Mouse (Mus musculus): ENCODE results near the gene Rtl9. TPM values are rescaled to one million over a fixed set of nuclear protein-coding genes. Genes with fewer than 3 reads are reported as not detected.

Rtl9 gene
- 0.04 and 0.05 TPM in 2 replicates for polyA plus RNA-seq (2012; rRNA removed)

DNA sequence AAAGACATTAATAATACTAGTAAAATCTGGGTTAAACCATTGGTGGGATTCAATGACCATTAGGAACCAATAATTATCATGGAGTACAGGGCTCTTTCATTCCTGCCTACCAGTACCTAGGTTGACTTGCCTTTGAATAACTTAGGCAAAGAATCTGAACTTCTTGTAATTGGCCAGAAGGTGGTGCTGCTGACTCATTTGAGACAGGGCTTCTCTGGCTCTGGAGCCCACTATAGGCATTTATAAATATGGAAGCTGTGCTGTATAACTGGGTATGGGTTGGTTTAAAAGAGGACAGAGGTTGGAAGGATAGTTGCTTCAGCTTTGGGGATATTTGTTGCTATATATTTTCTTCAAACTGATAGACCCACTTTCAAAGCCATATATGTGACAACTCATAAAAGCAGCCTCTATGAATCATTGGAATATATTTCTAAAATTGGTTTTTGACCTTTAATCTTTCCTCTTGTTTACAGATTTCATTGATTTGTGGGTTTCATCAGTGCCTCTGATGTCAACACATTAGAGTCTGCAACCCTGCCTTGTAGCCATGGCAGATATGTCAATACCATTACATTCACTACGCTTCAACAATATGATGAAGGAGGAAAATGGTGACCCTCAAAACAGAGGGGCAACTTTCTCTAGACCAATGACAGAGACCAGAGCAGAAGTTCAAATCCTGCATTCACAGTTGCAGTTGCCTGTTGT is at the start of gene Rtl9:
Rtl9 (plus strand) TSS at position 551 of the 711 bp plus-strand sequence.
- TF ChIP-seq POLR2A (IDR thresholded peaks at IDR 0.05; ENCODE audit: low read depth, low read length) (no peak), CTCF (IDR thresholded peaks at IDR 0.05; ENCODE audit: extremely low read depth, insufficient read length, insufficient replicate concordance, low read depth, low read length) (no peak)
- Histone ChIP-seq H3K4me1 (ENCODE audit: control insufficient read depth, insufficient read depth, insufficient read length, low read length) (no peaks in the 10 kb centered on the region), H3K4me3 (ENCODE audit: low read depth, low read length) (no peak within 1 kb of the TSS), H3K27me3 (ENCODE audit: control insufficient read depth, insufficient read depth, low read length) (no peaks in the 10 kb centered on the region), H3K36me3 (ENCODE audit: control insufficient read depth, insufficient read depth, low read length) (no peaks in the 10 kb centered on the region), H3K27ac (ENCODE audit: insufficient read depth, low read depth, low read length) (no peak within 1 kb of the TSS)
- WGBS = 90% methylated on average over 1 of the region's 1 CpGs

DNA sequence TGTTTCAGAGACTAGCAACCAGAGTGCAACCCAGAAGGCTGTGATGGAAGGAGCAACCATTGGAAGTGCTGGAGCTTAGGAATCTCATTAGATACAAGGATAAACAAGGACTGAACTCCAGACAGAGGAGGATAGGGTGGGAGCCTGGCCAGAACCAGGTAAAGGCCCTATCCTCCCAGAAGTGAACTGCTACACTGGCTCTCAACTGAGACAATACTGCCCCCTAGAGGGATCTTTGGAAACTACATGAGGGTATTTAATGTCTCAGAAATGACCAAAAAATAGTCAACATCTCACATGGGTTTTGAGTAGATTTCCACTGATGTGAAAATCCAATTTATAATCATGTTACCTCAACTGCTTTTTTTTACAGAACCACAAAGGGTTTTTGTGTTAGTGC is 47.9 kb upstream of the Rtl9 start:
- Histone ChIP-seq H3K4me3 (ENCODE audit: low read depth, low read length) (no peak overlapping the region), H3K4me1 (ENCODE audit: control insufficient read depth, insufficient read depth, insufficient read length, low read length) (no peaks in the 10 kb centered on the region), H3K36me3 (ENCODE audit: control insufficient read depth, insufficient read depth, low read length) (no peaks in the 10 kb centered on the region), H3K27ac (ENCODE audit: insufficient read depth, low read depth, low read length) (no peak overlapping the region), H3K27me3 (ENCODE audit: control insufficient read depth, insufficient read depth, low read length) (no peaks in the 10 kb centered on the region)
- peak; percentile 48; the same call in 1 of the 2 replicates for TF ChIP-seq CTCF (IDR thresholded peaks at IDR 0.05; ENCODE audit: extremely low read depth, insufficient read length, insufficient replicate concordance, low read depth, low read length)
- no peak for TF ChIP-seq POLR2A (IDR thresholded peaks at IDR 0.05; ENCODE audit: low read depth, low read length)

DNA sequence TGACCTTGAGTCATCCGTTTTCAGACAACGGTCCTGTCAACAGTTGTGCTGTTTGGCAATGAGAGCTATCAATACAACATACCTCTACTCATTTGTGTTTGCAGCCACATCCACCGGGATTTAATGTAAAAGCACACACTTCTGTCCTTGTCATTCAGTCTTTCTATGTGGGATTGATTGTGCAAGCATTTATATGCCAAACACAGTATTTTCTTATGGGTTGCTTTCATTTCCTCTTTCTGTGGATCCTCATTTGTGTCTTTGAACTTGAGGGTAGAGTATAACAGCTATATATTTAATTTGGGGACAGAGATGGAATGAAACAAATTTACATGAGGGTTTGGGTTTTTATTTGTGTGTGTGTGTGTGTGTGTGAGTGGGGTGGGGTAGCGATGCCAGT is 47.5 kb upstream of the Rtl9 start:
- 61% methylated on average over 4 of the region's 4 CpGs for WGBS
- Histone ChIP-seq H3K27me3 (ENCODE audit: control insufficient read depth, insufficient read depth, low read length) (no peaks in the 10 kb centered on the region), H3K4me1 (ENCODE audit: control insufficient read depth, insufficient read depth, insufficient read length, low read length) (no peaks in the 10 kb centered on the region), H3K27ac (ENCODE audit: insufficient read depth, low read depth, low read length) (no peak overlapping the region), H3K36me3 (ENCODE audit: control insufficient read depth, insufficient read depth, low read length) (no peaks in the 10 kb centered on the region), H3K4me3 (ENCODE audit: low read depth, low read length) (no peak overlapping the region)
- TF ChIP-seq POLR2A (IDR thresholded peaks at IDR 0.05; ENCODE audit: low read depth, low read length) (no peak), CTCF (IDR thresholded peaks at IDR 0.05; ENCODE audit: extremely low read depth, insufficient read length, insufficient replicate concordance, low read depth, low read length) (no peak)

DNA sequence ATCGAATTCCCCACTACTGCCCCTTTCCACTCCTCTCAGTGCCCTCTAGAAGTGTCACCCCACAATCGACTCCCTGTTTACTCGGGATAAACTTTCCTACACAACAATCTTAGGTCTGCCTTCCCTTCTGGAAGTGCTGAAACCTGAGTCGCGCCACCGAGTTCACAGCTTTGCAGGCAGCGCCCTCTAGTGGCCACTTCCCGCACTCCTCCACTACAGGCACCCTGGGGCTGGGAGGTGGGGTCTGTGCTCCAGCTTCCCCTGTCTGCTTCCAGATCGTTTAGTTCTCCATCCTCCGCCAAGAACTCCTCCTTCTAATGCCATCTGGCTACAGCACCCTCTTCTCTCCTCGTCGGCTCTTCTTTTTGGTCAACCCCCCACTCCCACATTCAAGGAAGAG is 40.6 kb upstream of the Rtl9 start:
- H3K4me3 ChIP-seq (ENCODE audit: low read depth, low read length) = no peak overlapping the region
- TF ChIP-seq CTCF (IDR thresholded peaks at IDR 0.05; ENCODE audit: extremely low read depth, insufficient read length, insufficient replicate concordance, low read depth, low read length) (peak; percentile 70), POLR2A (IDR thresholded peaks at IDR 0.05; ENCODE audit: low read depth, low read length) (no peak)
- H3K27me3 ChIP-seq (ENCODE audit: control insufficient read depth, insufficient read depth, low read length) = no peaks in the 10 kb centered on the region
- WGBS = 13% methylated on average over 12 of the region's 12 CpGs
- H3K4me1 ChIP-seq (ENCODE audit: control insufficient read depth, insufficient read depth, insufficient read length, low read length) = no peaks in the 10 kb centered on the region
- no peak overlapping the region for H3K27ac ChIP-seq (ENCODE audit: insufficient read depth, low read depth, low read length)
- H3K36me3 ChIP-seq (ENCODE audit: control insufficient read depth, insufficient read depth, low read length) = no peaks in the 10 kb centered on the region

DNA sequence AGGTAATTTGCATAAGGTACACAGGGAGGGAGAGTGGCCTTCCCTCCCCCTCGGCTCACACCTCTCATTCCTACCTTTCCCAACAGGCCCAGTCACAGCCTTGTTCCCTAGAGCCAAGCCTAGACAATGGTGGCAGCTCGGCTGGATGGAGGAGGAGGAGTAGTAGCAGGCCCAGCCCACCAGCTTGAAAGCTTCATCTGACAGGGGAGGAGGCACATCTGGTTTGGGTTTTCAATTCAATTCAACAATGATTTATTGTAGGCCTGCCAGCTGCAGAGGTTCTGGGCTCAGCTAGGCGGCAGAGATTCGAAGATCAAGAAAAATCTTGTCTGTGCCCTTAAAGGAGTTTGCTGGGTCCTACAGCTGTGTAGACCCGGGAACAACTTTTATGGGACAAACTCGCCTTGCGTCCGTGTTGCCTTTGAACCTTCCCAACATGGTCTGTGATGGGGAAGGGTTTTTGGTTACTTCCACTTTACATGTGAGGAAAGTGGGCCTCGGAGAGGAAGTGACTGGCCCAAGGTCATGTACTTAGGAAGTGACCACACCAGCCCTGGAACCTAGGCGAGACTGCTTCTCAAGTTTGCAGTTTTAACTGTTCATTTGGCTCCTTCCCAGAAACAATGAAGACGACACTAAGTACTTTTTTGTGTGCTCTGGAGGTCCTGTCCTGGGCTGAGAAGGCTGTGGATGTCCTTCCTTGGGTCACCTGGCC is 36.6 kb upstream of the Rtl9 start:
- Histone ChIP-seq H3K4me3 (ENCODE audit: low read depth, low read length) (no peak overlapping the region), H3K27me3 (ENCODE audit: control insufficient read depth, insufficient read depth, low read length) (no peaks in the 10 kb centered on the region), H3K4me1 (ENCODE audit: control insufficient read depth, insufficient read depth, insufficient read length, low read length) (no peaks in the 10 kb centered on the region), H3K27ac (ENCODE audit: insufficient read depth, low read depth, low read length) (no peak overlapping the region), H3K36me3 (ENCODE audit: control insufficient read depth, insufficient read depth, low read length) (no peaks in the 10 kb centered on the region)
- no peak for TF ChIP-seq POLR2A (IDR thresholded peaks at IDR 0.05; ENCODE audit: low read depth, low read length)
- TF ChIP-seq CTCF (IDR thresholded peaks at IDR 0.05; ENCODE audit: extremely low read depth, insufficient read length, insufficient replicate concordance, low read depth, low read length) = no peak
- 63% methylated on average over 11 of the region's 11 CpGs for WGBS

DNA sequence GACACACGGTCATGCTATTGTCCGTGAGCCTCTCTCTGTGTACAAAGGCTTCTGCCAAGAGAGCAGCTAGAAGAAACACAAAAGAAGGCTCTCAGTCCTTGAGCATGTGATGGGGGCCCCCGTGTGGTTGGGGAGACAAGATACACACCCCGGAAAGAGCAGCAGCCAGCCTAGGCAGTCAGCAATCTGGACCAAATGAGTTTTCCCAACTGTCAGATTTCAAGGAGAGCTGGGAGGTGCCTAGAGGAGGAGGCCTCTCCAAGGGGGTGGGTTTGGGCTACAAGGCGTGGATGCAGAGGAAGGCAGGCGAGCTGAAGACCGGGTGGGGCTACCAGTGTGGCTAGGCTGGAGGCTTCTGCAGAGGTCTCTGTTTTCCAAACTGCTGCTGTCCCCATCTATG is 35.6 kb upstream of the Rtl9 start:
- no peak for TF ChIP-seq POLR2A (IDR thresholded peaks at IDR 0.05; ENCODE audit: low read depth, low read length)
- no peak for TF ChIP-seq CTCF (IDR thresholded peaks at IDR 0.05; ENCODE audit: extremely low read depth, insufficient read length, insufficient replicate concordance, low read depth, low read length)
- WGBS = 43% methylated on average over 7 of the region's 7 CpGs
- H3K36me3 ChIP-seq (ENCODE audit: control insufficient read depth, insufficient read depth, low read length) = no peaks in the 10 kb centered on the region
- H3K27me3 ChIP-seq (ENCODE audit: control insufficient read depth, insufficient read depth, low read length) = no peaks in the 10 kb centered on the region
- no peaks in the 10 kb centered on the region for H3K4me1 ChIP-seq (ENCODE audit: control insufficient read depth, insufficient read depth, insufficient read length, low read length)
- no peak overlapping the region for H3K4me3 ChIP-seq (ENCODE audit: low read depth, low read length)
- H3K27ac ChIP-seq (ENCODE audit: insufficient read depth, low read depth, low read length) = no peak overlapping the region

DNA sequence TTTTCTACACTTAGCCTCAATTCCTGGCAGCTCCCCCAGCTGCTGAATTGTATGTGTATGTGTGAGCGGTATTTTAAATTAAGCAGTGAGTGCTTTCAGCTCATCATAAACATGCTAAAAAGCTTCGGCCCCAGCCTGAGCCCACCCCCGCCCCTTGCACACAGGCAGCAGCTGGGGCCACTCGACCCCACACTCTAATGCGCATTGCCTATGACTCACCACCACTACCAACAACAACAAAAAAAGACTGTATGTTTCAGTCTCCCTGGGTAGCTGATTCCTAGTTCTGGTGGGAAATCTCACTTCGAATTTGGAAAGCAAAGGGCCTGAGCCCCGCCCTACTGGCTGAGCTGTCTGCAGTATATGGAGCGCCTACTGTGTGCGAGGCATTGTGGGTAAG is 35.1 kb upstream of the Rtl9 start:
- H3K4me1 ChIP-seq (ENCODE audit: control insufficient read depth, insufficient read depth, insufficient read length, low read length) = no peaks in the 10 kb centered on the region
- no peaks in the 10 kb centered on the region for H3K27me3 ChIP-seq (ENCODE audit: control insufficient read depth, insufficient read depth, low read length)
- TF ChIP-seq CTCF (IDR thresholded peaks at IDR 0.05; ENCODE audit: extremely low read depth, insufficient read length, insufficient replicate concordance, low read depth, low read length) (no peak), POLR2A (IDR thresholded peaks at IDR 0.05; ENCODE audit: low read depth, low read length) (no peak)
- H3K27ac ChIP-seq (ENCODE audit: insufficient read depth, low read depth, low read length) = no peak overlapping the region
- WGBS = 57% methylated on average over 9 of the region's 9 CpGs
- no peaks in the 10 kb centered on the region for H3K36me3 ChIP-seq (ENCODE audit: control insufficient read depth, insufficient read depth, low read length)
- H3K4me3 ChIP-seq (ENCODE audit: low read depth, low read length) = no peak overlapping the region
